In genomic region chr17:28428474-28429258, GRCm38 (mm10) we compare ENCODE assay signal across 11 mouse cellular contexts.
DNase-seq lines count a peak whose midpoint lies in the region; ATAC-seq and TF ChIP-seq lines count a peak whose summit lies in the region.
"Had no signal": no experiment of that assay in that cellular context is flagged by ENCODE, and none has a peak within 500 bp of the region (broad histone marks: within the 10 kb centered on the region; RNA-seq: fewer than 3 reads in every experiment).

No protein-coding gene starts in this region.

- DNase-seq in cerebellum, postnatal 14 days, result peak; percentile 27 to 38
- DNase-seq in cerebellum, adult 9-10 months, result no peak
- peak; percentile 63 to 70 for DNase-seq in heart, postnatal 10 days
- DNase-seq in lung, postnatal 0 days (ENCODE audit: low spot score), result peak; percentile 76
- no peak for DNase-seq in thymus, postnatal 0 days (ENCODE audit: low spot score)
- DNase-seq in hindbrain, postnatal 0 days (ENCODE audit: low spot score), result no peak
- DNase-seq: cerebellum, adult 9-11 months; layer of hippocampus, postnatal 36 days had no signal

- no peaks in the 10 kb centered on the region for H3K9me3 ChIP-seq in lung, postnatal 0 days (ENCODE audit: low read length)
- no peaks in the 10 kb centered on the region for H3K9me3 ChIP-seq in hindbrain, postnatal 0 days (ENCODE audit: low read length)
- H3K9me3 ChIP-seq: megakaryocyte, embryonic 14.5 days had no signal

- ATAC-seq in lung, postnatal 0 days, result peak; percentile 70
- ATAC-seq in megakaryocyte progenitor cell, adult 5-6 weeks (replicated peaks; ENCODE audit: poor library complexity), result no peak
- ATAC-seq in hindbrain, postnatal 0 days, result no peak

- peak overlapping the region; percentile 46 for H3K27ac ChIP-seq in bone marrow macrophage, adult 2 months (ENCODE audit: insufficient read depth, low read depth, low read length)
- peak overlapping the region; percentile 75 for H3K27ac ChIP-seq in lung, postnatal 0 days (ENCODE audit: low read length)
- no peak overlapping the region for H3K27ac ChIP-seq in hindbrain, postnatal 0 days

- no peak overlapping the region for H3K4me2 ChIP-seq in lung, postnatal 0 days (replicated peaks; ENCODE audit: low read depth, low read length)
- H3K4me2 ChIP-seq in hindbrain, postnatal 0 days (ENCODE audit: low read depth, low read length), result no peak overlapping the region

- H3K36me3 ChIP-seq in lung, postnatal 0 days (ENCODE audit: insufficient read depth, low read length), result peaks cover 12% of the 10 kb centered on the region; the same call in 1 of the 2 replicates
- peaks cover 9% of the 10 kb centered on the region; the same call in 1 of the 2 replicates for H3K36me3 ChIP-seq in hindbrain, postnatal 0 days (ENCODE audit: insufficient read depth, low read length)

- TF ChIP-seq EP300 in lung, postnatal 0 days (IDR thresholded peaks at IDR 0.05), result peak; percentile 82

- WGBS in lung, postnatal 0 days, result 32% methylated on average over 15 of the region's 15 CpGs
- WGBS in hindbrain, postnatal 0 days, result 67% methylated on average over 15 of the region's 15 CpGs

- TF ChIP-seq POLR2A in bone marrow macrophage, adult 2 months (IDR thresholded peaks at IDR 0.05; ENCODE audit: borderline replicate concordance, low read depth, low read length), result no peak

- no peaks in the 10 kb centered on the region for H3K27me3 ChIP-seq in lung, postnatal 0 days (replicated peaks; ENCODE audit: insufficient read depth, low read length)
- H3K27me3 ChIP-seq in hindbrain, postnatal 0 days (ENCODE audit: insufficient read depth, low read length), result no peaks in the 10 kb centered on the region
- H3K27me3 ChIP-seq: megakaryocyte, embryonic 14.5 days had no signal

- H3K4me1 ChIP-seq in bone marrow macrophage, adult 2 months (ENCODE audit: control insufficient read depth, insufficient read depth, low read length), result peaks cover 33% of the 10 kb centered on the region
- H3K4me1 ChIP-seq in lung, postnatal 0 days (ENCODE audit: insufficient read depth, low read depth, low read length), result peaks cover 28% of the 10 kb centered on the region; the same call in 1 of the 2 replicates
- H3K4me1 ChIP-seq in hindbrain, postnatal 0 days (ENCODE audit: insufficient read depth, low read length), result no peaks in the 10 kb centered on the region

- TF ChIP-seq CTCF in bone marrow macrophage, adult 2 months (IDR thresholded peaks at IDR 0.05; ENCODE audit: low read depth, low read length), result no peak
- no peak for TF ChIP-seq CTCF in lung, postnatal 0 days (IDR thresholded peaks at IDR 0.05)
- TF ChIP-seq CTCF in hindbrain, postnatal 0 days (IDR thresholded peaks at IDR 0.05; ENCODE audit: low read depth), result no peak

- no peak overlapping the region for H3K4me3 ChIP-seq in bone marrow macrophage, adult 2 months (ENCODE audit: insufficient read depth, low read length)
- H3K4me3 ChIP-seq in lung, postnatal 0 days (ENCODE audit: low read depth, low read length), result no peak overlapping the region
- no peak overlapping the region for H3K4me3 ChIP-seq in hindbrain, postnatal 0 days (ENCODE audit: low read length)
- H3K4me3 ChIP-seq: megakaryocyte, embryonic 14.5 days had no signal

- no peak overlapping the region for H3K9ac ChIP-seq in lung, postnatal 0 days (replicated peaks; ENCODE audit: low read depth)
- no peak overlapping the region for H3K9ac ChIP-seq in hindbrain, postnatal 0 days (replicated peaks; ENCODE audit: low read length)

- intact Hi-C loops in heart, postnatal 10 days (cut with DNase I), result no loop called here

Comparison
In these comparisons a context has a peak if more than half of its experiments do, and no peak if none do; other contexts are left out.
1. DNase-seq: peak in cerebellum, postnatal 14 days (2 of 2), heart, postnatal 10 days (2 of 2) and lung, postnatal 0 days (single experiment); none in cerebellum, adult 9-10 months (single experiment), thymus, postnatal 0 days (single experiment) and hindbrain, postnatal 0 days (single experiment).